Mouse (Mus musculus) inflammation-experienced regulatory T-cells, adult 6 months (primary cell): ENCODE data around the gene Trim14. TPM values are rescaled to one million over a fixed set of nuclear protein-coding genes. Genes with fewer than 3 reads are reported as not detected.

Experiments
- ATAC-seq: one replicate; pipeline ENCODE4 v1.8.0; 2017
- polyA plus RNA-seq, 3 experiments: library from polyadenylated mRNA; unstranded; fragments of 100-300 nt; shearing (Covaris generic); gene quantifications; one replicate each; pipeline ENCODE4 v1.2.1; 2017

Gene Trim14
- polyA plus RNA-seq, 3 experiments from 2014 or later, result 19.2 to 34.4 (median 32.0) TPM

DNA sequence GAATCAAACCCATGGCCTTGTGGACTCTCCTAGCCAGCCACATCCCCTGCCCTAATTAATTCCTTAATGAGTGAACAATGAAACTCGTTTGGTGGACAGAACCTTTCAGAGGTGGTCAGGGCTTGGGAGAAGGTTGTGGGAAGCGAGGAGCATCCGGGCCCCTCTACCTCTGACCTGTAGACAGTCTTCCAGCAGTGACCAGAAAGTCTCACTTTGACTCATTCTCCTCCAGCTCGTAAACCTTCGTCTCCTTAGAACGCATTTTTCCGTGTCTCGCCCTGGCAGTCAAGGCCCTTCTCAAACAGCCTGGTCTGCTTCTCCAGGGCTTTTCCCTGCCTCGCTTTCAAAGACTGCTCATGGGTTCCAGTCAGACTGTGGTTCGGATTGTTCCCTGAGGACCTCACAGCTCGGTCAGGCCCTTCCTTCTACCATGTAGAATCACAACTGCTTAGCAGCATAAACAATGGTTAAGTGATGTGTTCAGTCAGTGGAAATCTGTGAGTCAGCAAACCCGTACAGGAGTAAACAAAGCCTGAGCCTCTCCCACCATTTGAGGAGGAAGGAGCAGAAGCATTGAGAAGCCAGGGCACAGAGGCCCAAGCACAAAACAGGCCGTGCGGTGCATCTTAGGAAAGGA, 24.2 kb upstream of the Trim14 start:
- ATAC-seq, result peak; percentile 53

GRCm38 (mm10) chr4:46558672-46559667, 23.0 kb upstream of the Trim14 start:
- ATAC-seq, result no peak

GRCm38 (mm10) chr4:46556933-46557332, 21.0 kb upstream of the Trim14 start:
- peak; percentile 59 for ATAC-seq

DNA sequence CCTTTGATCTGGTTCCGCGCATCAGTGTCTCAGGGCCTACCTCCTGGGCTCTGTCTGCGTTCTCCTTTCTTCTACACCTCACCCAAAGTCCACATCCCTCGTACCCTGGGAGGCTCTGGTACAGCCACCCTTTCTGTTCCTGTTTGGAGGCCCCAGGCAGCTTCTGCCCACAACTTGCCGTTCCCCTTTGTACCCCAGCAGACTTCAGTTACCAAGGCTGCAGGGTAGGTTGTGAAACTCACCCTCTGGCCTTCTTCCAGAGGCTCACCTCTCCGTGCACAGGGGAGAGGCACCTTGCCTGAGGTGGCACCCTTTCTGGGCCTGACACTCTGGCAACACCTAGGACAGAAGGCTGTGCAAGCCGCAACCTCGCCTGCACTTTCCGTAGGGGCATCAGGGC, 19.8 kb upstream of the Trim14 start:
- ATAC-seq, result no peak

GRCm38 (mm10) chr4:46554295-46555069, 18.5 kb upstream of the Trim14 start:
- no peak for ATAC-seq

GRCm38 (mm10) chr4:46553864-46554263, 17.9 kb upstream of the Trim14 start:
- ATAC-seq, result peak; percentile 23

DNA sequence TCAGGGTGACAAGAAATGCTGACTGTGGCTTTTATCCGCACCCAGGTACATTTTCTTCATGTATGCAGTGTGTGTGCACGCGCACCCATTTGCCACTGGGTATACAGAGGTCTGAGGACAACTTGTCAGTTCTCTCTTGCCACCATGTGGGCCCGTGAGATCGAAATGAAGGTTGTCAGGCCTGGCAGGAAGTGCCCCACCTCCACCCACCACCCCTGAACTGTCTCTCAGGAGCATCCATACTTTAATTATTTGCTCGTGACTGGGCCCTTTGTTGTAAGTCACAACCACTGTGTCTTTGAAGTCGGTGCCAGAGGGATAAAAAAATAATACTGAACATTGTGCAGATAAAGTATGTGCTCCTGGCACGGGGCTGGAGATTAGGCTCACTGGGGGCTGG, 14.5 kb upstream of the Trim14 start:
- peak; percentile 59 for ATAC-seq

DNA sequence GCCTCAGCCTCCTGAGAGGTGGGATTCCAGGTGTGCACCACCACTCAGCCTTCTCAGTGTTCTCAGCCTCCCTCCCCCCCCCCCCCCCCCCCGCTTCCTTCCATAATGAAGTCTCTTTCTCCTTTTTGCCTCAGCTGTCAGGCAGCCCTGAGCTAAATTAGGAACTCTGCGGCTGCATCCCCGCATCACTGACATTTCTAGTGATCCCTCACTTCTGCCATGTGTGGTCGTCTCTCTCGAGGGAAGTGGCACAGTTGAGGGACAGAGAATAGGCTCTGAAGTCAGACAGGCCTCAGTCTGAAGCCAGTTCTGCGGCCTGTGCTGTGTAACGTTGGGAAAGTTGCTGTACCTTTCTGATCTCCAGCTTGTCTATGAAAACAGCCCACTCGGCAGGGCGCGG, 14.0 kb upstream of the Trim14 start:
- no peak for ATAC-seq

GRCm38 (mm10) chr4:46546709-46547108, 10.8 kb upstream of the Trim14 start:
- no peak for ATAC-seq

DNA sequence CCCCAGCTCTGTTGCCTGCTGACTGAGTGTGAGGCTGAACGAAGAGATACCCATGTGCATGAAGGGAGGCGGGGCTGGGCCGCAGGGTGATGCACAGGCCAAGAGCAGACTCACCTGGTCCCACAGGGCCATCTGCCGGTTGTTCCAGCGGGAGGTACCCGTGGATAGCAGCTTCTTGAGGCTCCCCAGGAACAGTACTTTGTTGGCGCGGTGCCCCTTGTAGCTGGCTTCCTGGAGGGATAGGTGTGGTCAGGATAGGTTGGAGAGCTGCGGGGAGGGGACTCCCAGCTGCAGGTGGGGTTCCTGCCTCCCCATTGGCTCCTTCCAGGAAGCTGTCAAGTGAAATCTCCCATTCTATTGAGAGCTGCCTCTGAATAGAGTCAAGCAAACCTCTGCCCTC, 9.6 kb upstream of the Trim14 start:
- no peak for ATAC-seq

- ATAC-seq, result peak; percentile 75
These were observed 8.4 kb upstream of the Trim14 start for GRCm38 (mm10) chr4:46544313-46544712.

GRCm38 (mm10) chr4:46543366-46544050, 7.6 kb upstream of the Trim14 start:
- no peak for ATAC-seq

- ATAC-seq, result no peak
These were observed 5.8 kb upstream of the Trim14 start for GRCm38 (mm10) chr4:46541707-46542106.

DNA sequence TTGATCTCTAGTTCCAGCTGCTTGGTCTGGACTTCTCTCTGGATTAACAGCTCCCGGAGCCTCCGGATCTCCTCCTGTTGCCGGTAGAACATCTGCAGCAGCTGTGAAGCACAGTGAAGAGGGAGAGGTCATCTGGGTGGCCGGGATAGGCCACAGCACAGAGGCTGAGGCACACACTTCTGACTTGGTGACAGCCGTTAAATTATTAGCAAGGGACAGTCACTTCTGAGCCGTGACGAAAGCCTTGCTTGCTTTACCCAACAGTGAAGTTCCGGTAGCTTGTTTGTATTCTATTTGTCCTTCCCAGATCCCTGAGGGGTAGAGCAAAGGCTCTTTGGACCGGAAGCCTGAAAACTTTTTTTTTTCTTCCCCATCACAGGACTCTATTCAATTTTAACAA, 3.2 kb upstream of the Trim14 start:
- no peak for ATAC-seq

DNA sequence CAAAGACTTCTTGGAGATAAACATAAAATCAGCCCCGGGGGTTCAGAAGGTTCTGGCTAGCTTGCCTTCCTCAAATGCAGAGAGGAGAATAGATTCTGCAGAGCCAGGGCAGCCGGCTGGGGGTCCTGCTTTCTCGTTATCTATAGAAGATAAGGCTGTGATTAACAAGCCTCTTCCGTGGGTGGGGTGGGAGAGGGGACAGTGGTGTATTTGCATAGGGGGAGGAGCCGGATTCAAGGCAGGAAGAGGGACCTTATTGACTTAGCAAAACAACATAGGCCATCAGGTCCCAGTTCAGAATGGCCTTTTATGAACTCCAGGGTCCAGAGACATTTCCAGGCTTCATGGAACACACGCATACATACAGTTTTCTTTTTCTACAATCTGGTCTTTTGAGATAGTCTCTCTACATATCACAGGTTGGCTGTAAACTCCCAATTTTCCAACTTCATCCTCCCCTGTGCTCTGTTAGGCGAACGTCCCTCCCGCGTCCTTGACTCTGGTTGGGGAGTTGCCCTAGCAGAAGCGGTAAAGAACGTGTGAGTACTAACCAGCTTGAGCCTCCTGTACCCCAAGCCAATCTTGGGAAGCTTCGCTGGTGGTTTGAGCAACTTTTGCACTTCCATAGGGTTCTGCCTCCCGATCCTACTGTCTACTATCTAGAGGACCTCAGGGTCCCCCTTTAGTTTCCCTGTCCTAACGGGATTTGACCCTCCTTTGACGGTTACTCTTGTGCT, 679 bp downstream of the Trim14 start:
- peak; percentile 71 for ATAC-seq

GRCm38 (mm10) chr4:46533934-46534720, 1.8 kb downstream of the Trim14 start:
- peak; percentile 12 for ATAC-seq

DNA sequence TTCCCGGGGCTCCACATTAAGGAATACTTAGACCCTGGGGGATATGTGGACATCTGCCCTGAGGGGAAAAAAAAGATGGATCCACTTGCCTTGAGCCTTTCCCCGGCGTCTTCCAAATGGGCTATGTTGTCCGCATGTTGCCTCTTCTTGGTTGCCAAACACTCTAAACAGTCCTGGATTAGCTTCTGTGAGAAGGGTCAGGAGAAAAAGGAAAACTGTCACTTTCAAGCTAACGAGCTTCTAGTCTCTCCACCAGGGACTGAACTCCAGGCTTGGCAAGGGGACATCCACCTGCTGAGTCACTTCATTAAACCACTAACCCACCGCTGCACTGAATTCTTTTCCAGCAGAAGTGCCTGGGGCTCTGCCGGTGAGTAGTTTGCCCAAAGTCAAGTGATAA, 3.0 kb downstream of the Trim14 start:
- ATAC-seq, result no peak

DNA sequence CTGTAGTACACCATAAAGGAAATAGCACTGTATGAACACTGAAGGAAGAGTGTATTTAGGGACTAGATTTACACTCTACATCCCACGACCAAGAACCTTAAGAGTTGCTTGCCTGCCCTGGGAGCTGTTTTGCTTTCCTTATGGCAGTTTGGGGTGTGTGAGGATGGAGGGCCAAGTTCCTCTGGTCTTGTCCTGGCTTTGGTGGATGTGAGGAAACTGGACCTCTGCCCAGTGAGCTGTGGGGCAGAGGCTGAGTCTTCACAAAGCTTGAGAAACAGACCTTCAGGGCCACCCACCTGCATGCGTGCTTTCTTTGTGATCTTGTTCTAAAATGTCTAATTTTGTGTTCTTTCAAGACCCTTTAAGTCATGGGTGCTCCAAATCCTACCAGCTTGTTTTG, 3.4 kb downstream of the Trim14 start:
- ATAC-seq, result no peak

DNA sequence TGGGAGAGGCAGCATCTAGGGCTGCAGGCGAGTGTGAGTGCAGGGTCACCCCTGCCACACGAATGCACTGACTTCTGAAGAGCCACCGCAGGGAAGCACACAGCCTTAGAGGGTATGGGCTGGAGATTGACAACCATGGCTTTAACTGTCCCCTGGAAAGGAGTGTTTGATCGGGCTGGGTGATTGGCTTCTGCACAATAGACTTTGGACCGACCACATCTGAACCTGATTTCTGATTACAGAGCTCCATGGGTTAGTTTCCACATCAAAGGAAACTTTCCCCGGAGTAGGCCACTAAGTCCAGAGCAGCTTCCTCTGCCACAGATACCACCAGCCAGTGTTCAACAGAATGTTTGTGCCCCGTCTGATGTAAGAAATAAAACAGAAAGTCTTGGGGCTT, 6.2 kb downstream of the Trim14 start:
- no peak for ATAC-seq

DNA sequence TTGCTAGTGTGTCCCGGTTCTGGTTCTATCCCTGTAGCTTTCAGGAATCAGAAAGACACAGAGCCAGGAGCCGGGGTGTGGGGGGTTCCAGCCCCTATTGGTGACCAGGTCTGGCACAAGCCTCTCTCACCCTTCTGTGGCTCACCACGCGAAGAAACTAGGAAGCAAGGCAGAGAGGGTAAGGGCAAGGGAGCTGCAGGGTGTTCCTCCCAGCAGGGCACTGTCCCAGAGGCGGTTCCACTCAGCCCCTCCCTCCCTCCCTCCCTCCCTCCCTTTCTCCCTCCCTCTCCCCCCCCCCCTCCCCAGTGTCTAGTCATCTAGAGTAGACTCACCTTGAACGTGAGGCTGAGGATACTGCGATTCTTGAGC, 8.4 kb downstream of the Trim14 start:
- peak; percentile 15 for ATAC-seq
